Mouse (Mus musculus) CH12.LX (cell line): Measurements from ENCODE around the gene Phtf2. TPM values are rescaled to one million over a fixed set of nuclear protein-coding genes. Genes with fewer than 3 reads are reported as not detected.

ENCODE experiments used
- DNase-seq: peaks from one replicate; pipeline ENCODE4 v3.0.0-alpha.2; 2013; ENCODE audit errors: extremely low read depth
- H3K27ac ChIP-seq: 2 replicates; pipeline ENCODE4 v1.5.1; 2012; ENCODE audit warnings: low read depth, mild to moderate bottlenecking, control low read depth, moderate library complexity; ENCODE audit not compliant: insufficient read depth
- H3K27me3 ChIP-seq: replicated peaks from 2 replicates; pipeline ENCODE3; 2012; ENCODE audit warnings: inconsistent platforms
- H3K36me3 ChIP-seq, 2 experiments: replicated peaks in 1 of 2; 2 replicates each; pipeline versions ENCODE3 to v1.6.1; 2012; ENCODE audit warnings: inconsistent platforms in 1 of 2, low read length in 1 of 2, mild to moderate bottlenecking in 1 of 2, mixed read lengths in 1 of 2, moderate library complexity in 1 of 2; ENCODE audit not compliant: control insufficient read depth in 1 of 2, insufficient read depth in 1 of 2
- H3K4me1 ChIP-seq, 2 experiments: 2 replicates each; pipeline ENCODE4 v1.6.1; 2012; ENCODE audit warnings: inconsistent platforms in 1 of 2, moderate library complexity in 1 of 2; ENCODE audit not compliant: insufficient read depth in 2 of 2, control insufficient read depth in 1 of 2
- H3K4me2 ChIP-seq: 2 replicates; pipeline ENCODE4 v1.6.1; 2012; ENCODE audit warnings: low read depth, mild to moderate bottlenecking, control low read depth; ENCODE audit not compliant: poor library complexity, insufficient read depth, severe bottlenecking
- H3K4me3 ChIP-seq, 3 experiments: fragments of 150-350 bp in 1 of 3; sonication (generic) in 1 of 3; replicated peaks in 1 of 3; 2 replicates each; pipeline versions ENCODE3 to v1.5.1; 2011 to 2012; ENCODE audit warnings: low read depth in 2 of 3, low read length in 2 of 3, mild to moderate bottlenecking in 2 of 3, moderate library complexity in 2 of 3, control low read depth in 1 of 3, improper control_type of control experiment in 1 of 3, inconsistent platforms in 1 of 3, mixed read lengths in 1 of 3; ENCODE audit not compliant: poor library complexity in 1 of 3
- H3K79me2 ChIP-seq: replicated peaks from 2 replicates; pipeline ENCODE4 v1.6.1; 2012; ENCODE audit warnings: mild to moderate bottlenecking, moderate library complexity; ENCODE audit not compliant: control insufficient read depth, poor library complexity, insufficient read depth, severe bottlenecking; ENCODE audit errors: extremely low read depth
- H3K9ac ChIP-seq: 2 replicates; pipeline ENCODE4 v1.6.1; 2012; ENCODE audit warnings: low read depth, mild to moderate bottlenecking, control low read depth, moderate library complexity; ENCODE audit not compliant: insufficient read depth
- H3K9me3 ChIP-seq: replicated peaks from 2 replicates; pipeline ENCODE3; 2012; ENCODE audit warnings: low read length, inconsistent platforms, mixed read lengths
- BHLHE40 ChIP-seq: IDR thresholded peaks from 2 replicates; pipeline ENCODE4 v1.6.1; 2011; ENCODE audit warnings: mild to moderate bottlenecking, low read depth, low read length, improper control_type of control experiment
- CHD2 ChIP-seq: IDR thresholded peaks from 2 replicates; pipeline ENCODE4 v1.6.1; 2011; ENCODE audit warnings: low read length, improper control_type of control experiment
- CTCF ChIP-seq, 2 experiments: IDR thresholded peaks in 1 of 2; conservative IDR thresholded peaks in 1 of 2; 2 replicates each; pipeline ENCODE4 v1.5.1; 2011 to 2012; ENCODE audit warnings: low read depth in 2 of 2, low read length in 2 of 2, improper control_type of control experiment in 1 of 2, inconsistent platforms in 1 of 2, mild to moderate bottlenecking in 1 of 2, moderate library complexity in 1 of 2
- E2F4 ChIP-seq: IDR thresholded peaks from 2 replicates; pipeline ENCODE4 v1.6.1; 2011; ENCODE audit warnings: low read depth, low read length, improper control_type of control experiment; ENCODE audit not compliant: insufficient replicate concordance
- ELF1 ChIP-seq: IDR thresholded peaks from 2 replicates; pipeline ENCODE4 v1.6.1; 2014; ENCODE audit warnings: low read depth, mild to moderate bottlenecking, inconsistent platforms, low read length, improper control_type of control experiment
- EP300 ChIP-seq: IDR thresholded peaks from 2 replicates; pipeline ENCODE4 v1.6.1; 2011; ENCODE audit warnings: low read length, improper control_type of control experiment
- ETS1 ChIP-seq: conservative IDR thresholded peaks from 2 replicates; pipeline ENCODE4 v1.6.1; 2012; ENCODE audit warnings: low read depth, mild to moderate bottlenecking, inconsistent platforms, low read length, improper control_type of control experiment, moderate library complexity
- GABPA ChIP-seq: IDR thresholded peaks from 2 replicates; pipeline ENCODE4 v1.6.1; 2012; ENCODE audit warnings: low read depth, low read length, improper control_type of control experiment, inconsistent platforms; ENCODE audit not compliant: insufficient replicate concordance
- IRF4 ChIP-seq: IDR thresholded peaks from 2 replicates; pipeline ENCODE4 v1.6.1; 2014; ENCODE audit warnings: low read depth, mild to moderate bottlenecking, inconsistent platforms, low read length, improper control_type of control experiment
- JUN ChIP-seq: IDR thresholded peaks from 2 replicates; pipeline ENCODE4 v1.6.1; 2011; ENCODE audit warnings: low read depth, mild to moderate bottlenecking, low read length, improper control_type of control experiment, moderate library complexity; ENCODE audit not compliant: insufficient read depth
- JUND ChIP-seq: conservative IDR thresholded peaks from 2 replicates; pipeline ENCODE4 v1.6.1; 2011; ENCODE audit warnings: low read depth, low read length, improper control_type of control experiment
- KAT2A ChIP-seq: IDR thresholded peaks from 2 replicates; pipeline ENCODE4 v1.6.1; 2012; ENCODE audit warnings: low read length, improper control_type of control experiment, inconsistent platforms; ENCODE audit not compliant: insufficient replicate concordance
- MAFK ChIP-seq: IDR thresholded peaks from 2 replicates; pipeline ENCODE4 v1.6.1; 2011; ENCODE audit warnings: low read length, improper control_type of control experiment; ENCODE audit not compliant: insufficient replicate concordance
- MAZ ChIP-seq: IDR thresholded peaks from 2 replicates; pipeline ENCODE4 v1.6.1; 2012; ENCODE audit warnings: low read depth, mild to moderate bottlenecking, inconsistent platforms, low read length, improper control_type of control experiment, moderate library complexity
- MEF2A ChIP-seq: IDR thresholded peaks from 2 replicates; pipeline ENCODE4 v1.6.1; 2014; ENCODE audit warnings: low read depth, mild to moderate bottlenecking, inconsistent platforms, low read length, improper control_type of control experiment, borderline replicate concordance
- MXI1 ChIP-seq: IDR thresholded peaks from 2 replicates; pipeline ENCODE4 v1.6.1; 2011; ENCODE audit warnings: mild to moderate bottlenecking, low read depth, low read length, improper control_type of control experiment
- MYC ChIP-seq: IDR thresholded peaks from 2 replicates; pipeline ENCODE4 v1.6.1; 2011; ENCODE audit warnings: low read depth, mild to moderate bottlenecking, improper control_type of control experiment, low read length
- NELFE ChIP-seq: IDR thresholded peaks from 2 replicates; pipeline ENCODE4 v1.6.1; 2011; ENCODE audit warnings: low read depth, low read length, improper control_type of control experiment
- NRF1 ChIP-seq: IDR thresholded peaks from 2 replicates; pipeline ENCODE4 v1.6.1; 2014; ENCODE audit warnings: low read depth, mild to moderate bottlenecking, inconsistent platforms, low read length, improper control_type of control experiment, moderate library complexity
- PAX5 ChIP-seq: IDR thresholded peaks from 2 replicates; pipeline ENCODE4 v1.6.1; 2012; ENCODE audit warnings: low read length, inconsistent platforms, mixed read lengths
- POLR2A ChIP-seq: IDR thresholded peaks from 2 replicates; pipeline ENCODE4 v1.6.1; 2011; ENCODE audit warnings: low read depth, mild to moderate bottlenecking, improper control_type of control experiment, low read length
- POLR2AphosphoS2 ChIP-seq: IDR thresholded peaks from 2 replicates; pipeline ENCODE4 v1.6.1; 2011; ENCODE audit warnings: low read depth, low read length, improper control_type of control experiment
- RAD21 ChIP-seq: IDR thresholded peaks from 2 replicates; pipeline ENCODE4 v1.6.1; 2011; ENCODE audit warnings: low read depth, mild to moderate bottlenecking, low read length, improper control_type of control experiment, moderate library complexity
- RCOR1 ChIP-seq: conservative IDR thresholded peaks from 2 replicates; pipeline ENCODE4 v1.6.1; 2012; ENCODE audit warnings: low read depth, mild to moderate bottlenecking, inconsistent platforms, low read length, improper control_type of control experiment
- SIN3A ChIP-seq: IDR thresholded peaks from 2 replicates; pipeline ENCODE4 v1.6.1; 2012; ENCODE audit warnings: low read length, improper control_type of control experiment, inconsistent platforms
- TBP ChIP-seq: conservative IDR thresholded peaks from 2 replicates; pipeline ENCODE4 v1.6.1; 2011; ENCODE audit warnings: low read depth, low read length, improper control_type of control experiment
- TCF12 ChIP-seq: IDR thresholded peaks from 2 replicates; pipeline ENCODE4 v1.6.1; 2014; ENCODE audit warnings: low read depth, mild to moderate bottlenecking, inconsistent platforms, low read length, improper control_type of control experiment
- UBTF ChIP-seq: IDR thresholded peaks from 2 replicates; pipeline ENCODE4 v1.6.1; 2012; ENCODE audit warnings: low read depth, mild to moderate bottlenecking, inconsistent platforms, low read length, improper control_type of control experiment, moderate library complexity
- USF1 ChIP-seq: IDR thresholded peaks from 2 replicates; pipeline ENCODE4 v1.6.1; 2014; ENCODE audit warnings: low read depth, mild to moderate bottlenecking, inconsistent platforms, low read length, improper control_type of control experiment
- ZC3H11A ChIP-seq: IDR thresholded peaks from 2 replicates; pipeline ENCODE4 v1.6.1; 2012; ENCODE audit warnings: low read depth, mild to moderate bottlenecking, inconsistent platforms, low read length, improper control_type of control experiment
- ZKSCAN1 ChIP-seq: IDR thresholded peaks from 2 replicates; pipeline ENCODE4 v1.6.1; 2012; ENCODE audit warnings: low read depth, inconsistent platforms, low read length, improper control_type of control experiment, borderline replicate concordance
- ZMIZ1 ChIP-seq: IDR thresholded peaks from 2 replicates; pipeline ENCODE4 v1.6.1; 2012; ENCODE audit warnings: low read depth, mild to moderate bottlenecking, inconsistent platforms, low read length, improper control_type of control experiment
- ZNF384 ChIP-seq: IDR thresholded peaks from 2 replicates; pipeline ENCODE4 v1.6.1; 2012; ENCODE audit warnings: low read depth, low read length, improper control_type of control experiment, inconsistent platforms
- dilution Hi-C: fragments of 300-500 bp; cut with MboI; formaldehyde crosslinking; loops from 2 replicates; pipeline ENCODE4 v1.14.3; 2020; ENCODE audit warnings: low sequenced_read_pairs; ENCODE audit not compliant: extremely low pct_unique_long_range_greater_than_20kb, extremely low pct_ligation_motif_present
- in situ Hi-C: fragments of 300-500 bp; cut with MboI; formaldehyde crosslinking; loops from 3 replicates; pipeline ENCODE4 v1.14.3; 2019; ENCODE audit warnings: low sequenced_read_pairs, low pct_ligation_motif_present, low pct_unique_long_range_greater_than_20kb, mixed read lengths
- polyA plus RNA-seq: library from polyadenylated mRNA; unstranded; fragments of >175 nt; gene quantifications from 2 replicates; pipeline ENCODE4 v1.2.1, GENCODE M21; 2012; ENCODE audit warnings: low read depth; ENCODE audit not compliant: insufficient read length
- total RNA-seq, 2 experiments: library from RNA; depleted of rRNA; stranded (reverse); fragments of 300-350 nt in 1 of 2; fragments of >200 nt in 1 of 2; gene quantifications; 2 replicates each; pipeline ENCODE4 v1.2.3; 2012 to 2014

The Phtf2 gene
- total and polyA plus RNA-seq, 3 experiments, result 18.5 to 30.4 (median 28.1) TPM

DNA sequence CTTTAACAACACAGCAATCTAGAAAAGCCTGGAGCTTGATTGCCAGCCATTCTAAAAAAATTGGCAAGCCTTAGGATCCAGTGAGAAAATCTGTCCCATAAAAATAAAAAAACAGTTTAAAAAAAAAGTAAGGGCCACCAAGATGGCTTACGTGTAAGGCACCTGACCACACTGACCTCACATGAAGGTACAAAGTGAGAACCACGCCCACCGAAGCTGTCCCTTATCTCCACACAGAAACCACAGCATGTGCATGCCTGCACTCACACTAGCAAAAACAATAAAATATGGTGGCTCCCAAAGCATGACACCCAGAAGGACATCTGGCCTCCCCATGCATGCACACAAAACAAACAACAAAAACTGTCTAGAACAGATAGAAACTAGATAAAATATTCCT, 49.4 kb upstream of the Phtf2 start:
- dilution Hi-C loops (no loop called here), in situ Hi-C loops (no loop called here)
- TF ChIP-seq EP300, result no peak
- TF ChIP-seq ZNF384, result peak; percentile 63; the same call in 1 of the 2 replicates
- TF ChIP-seq BHLHE40, result peak; percentile 85
- H3K36me3 ChIP-seq, result peaks cover 2 to 18% of the 10 kb centered on the region in 2 experiments
- no peak for DNase-seq
- H3K9ac ChIP-seq, result no peak overlapping the region
- peaks cover 14 to 76% of the 10 kb centered on the region in 2 experiments for H3K4me1 ChIP-seq
- H3K27ac ChIP-seq, result no peak overlapping the region
- no peak overlapping the region for H3K4me2 ChIP-seq
- no peaks in the 10 kb centered on the region for H3K27me3 ChIP-seq
- peaks cover 79% of the 10 kb centered on the region for H3K79me2 ChIP-seq
- H3K9me3 ChIP-seq, result no peaks in the 10 kb centered on the region
- no peak overlapping the region for H3K4me3 ChIP-seq

DNA sequence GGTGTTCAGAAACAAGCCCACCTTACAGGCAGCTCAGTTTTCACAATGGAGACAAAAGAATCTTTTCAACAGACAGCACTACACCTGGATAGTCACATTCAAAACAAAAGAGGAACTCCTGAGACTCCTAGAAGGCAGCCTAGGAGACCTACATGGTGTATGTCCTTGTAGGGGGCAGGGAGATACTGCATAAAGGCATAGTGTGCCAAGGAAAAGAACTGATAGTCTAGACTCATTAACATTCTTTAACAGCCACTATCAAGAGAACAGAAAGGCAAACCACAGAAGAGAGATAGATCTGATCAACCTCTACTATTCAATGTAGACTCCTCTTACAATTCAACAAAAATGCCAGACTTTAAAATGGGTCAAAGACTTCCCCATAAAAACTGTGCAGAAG, 48.5 kb upstream of the Phtf2 start:
- dilution Hi-C loops (no loop called here), in situ Hi-C loops (no loop called here)
- Histone ChIP-seq H3K4me2 (peak overlapping the region; percentile 56; the same call in 1 of the 2 replicates), H3K4me1 (peaks cover 11 to 70% of the 10 kb centered on the region in 2 experiments), H3K79me2 (peaks cover 77% of the 10 kb centered on the region), H3K4me3 (no peak overlapping the region), H3K9ac (no peak overlapping the region), H3K27me3 (no peaks in the 10 kb centered on the region), H3K36me3 (peaks cover 6 to 14% of the 10 kb centered on the region in 2 experiments), H3K27ac (no peak overlapping the region), H3K9me3 (no peaks in the 10 kb centered on the region)
- no peak for DNase-seq
- TF ChIP-seq ZNF384 (no peak; the same call in 1 of the 2 replicates), POLR2A (no peak), TCF12 (peak; percentile 44; the same call in 1 of the 2 replicates), RCOR1 (0 out of 2 replicates have a peak, but pooled peaks have one; percentile 44), MEF2A (0 out of 2 replicates have a peak, but pooled peaks have one; percentile 42), JUN (no peak), PAX5 (no peak), NRF1 (no peak), E2F4 (no peak), BHLHE40 (0 out of 2 replicates have a peak, but pooled peaks have one; percentile 18), MAZ (no peak), MXI1 (no peak), JUND (peak; percentile 49; the same call in 1 of the 2 replicates), ZC3H11A (no peak), MAFK (no peak), USF1 (no peak), SIN3A (no peak), CTCF (conservative IDR thresholded peaks at IDR 0.05 in 1 of 2, IDR thresholded peaks at IDR 0.05 in 1 of 2; ENCODE audit: low read depth in 2 of 2, low read length in 2 of 2) (no peak), POLR2AphosphoS2 (no peak), MYC (no peak), ELF1 (no peak), ZMIZ1 (no peak), KAT2A (no peak), UBTF (no peak), TBP (no peak), CHD2 (0 out of 2 replicates have a peak, but pooled peaks have one; percentile 47), NELFE (no peak), ZKSCAN1 (no peak), IRF4 (peak; percentile 72; the same call in 1 of the 2 replicates), GABPA (no peak), ETS1 (no peak), RAD21 (no peak)
